Mouse (Mus musculus) left cerebral cortex, adult 11 months (tissue): ENCODE results near the gene Arglu1.

ENCODE experiments used
- DNase-seq: peaks from one replicate; pipeline ENCODE4 v3.0.0; 2022; ENCODE audit warnings: low spot score

Gene Arglu1

DNA sequence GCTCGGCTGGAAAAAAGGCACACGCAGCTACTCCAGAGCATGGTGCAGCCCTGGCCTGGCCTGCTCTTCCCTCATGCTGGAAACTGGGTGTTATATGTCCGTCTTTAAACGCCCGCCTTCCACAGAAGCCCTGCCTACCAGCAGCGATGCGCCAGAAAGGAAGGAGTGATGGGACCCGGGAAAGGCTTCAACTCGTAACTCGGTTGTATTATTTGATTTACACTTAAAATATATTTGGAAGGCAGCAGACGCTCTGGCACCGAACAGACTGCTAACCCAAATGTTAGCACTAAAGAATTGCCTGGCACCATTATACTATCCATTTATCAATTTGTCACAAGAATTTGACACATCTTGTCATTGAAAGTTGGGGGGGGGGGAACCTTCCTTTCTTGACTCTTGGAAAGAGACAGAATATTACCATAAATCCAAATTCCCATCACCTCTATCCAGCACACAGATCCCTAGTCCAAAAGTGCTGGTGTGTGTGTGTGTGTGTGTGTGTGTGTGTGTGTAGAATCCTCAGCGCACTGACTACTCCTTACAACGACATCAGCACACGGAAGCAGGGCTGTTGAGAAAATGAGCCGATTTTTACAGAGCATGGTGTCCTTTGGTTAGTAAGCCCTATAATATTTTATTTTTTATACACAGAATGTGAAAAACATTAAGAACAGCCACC, 68.9 kb downstream of the Arglu1 start:
- DNase-seq: no peak

DNA sequence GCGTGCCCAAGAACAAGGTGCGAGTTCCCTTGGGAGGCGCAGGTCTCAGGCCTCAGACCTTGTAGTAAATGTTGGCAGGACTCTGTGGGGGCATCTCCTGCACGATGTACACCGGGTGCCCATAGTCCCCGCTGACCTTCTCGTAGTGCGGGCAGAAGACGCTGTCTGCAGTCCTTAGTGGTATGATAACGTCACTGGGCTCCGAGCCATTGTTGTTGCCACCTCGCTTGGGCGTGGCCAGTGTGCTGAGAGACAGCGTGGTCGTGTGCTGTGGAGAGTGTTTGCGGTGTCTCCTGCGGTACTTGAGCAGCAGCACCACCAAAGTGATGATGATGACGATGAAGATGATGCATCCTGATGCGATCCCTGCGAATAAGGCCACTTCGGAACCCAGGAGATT, 69.8 kb downstream of the Arglu1 start:
- DNase-seq: no peak

DNA sequence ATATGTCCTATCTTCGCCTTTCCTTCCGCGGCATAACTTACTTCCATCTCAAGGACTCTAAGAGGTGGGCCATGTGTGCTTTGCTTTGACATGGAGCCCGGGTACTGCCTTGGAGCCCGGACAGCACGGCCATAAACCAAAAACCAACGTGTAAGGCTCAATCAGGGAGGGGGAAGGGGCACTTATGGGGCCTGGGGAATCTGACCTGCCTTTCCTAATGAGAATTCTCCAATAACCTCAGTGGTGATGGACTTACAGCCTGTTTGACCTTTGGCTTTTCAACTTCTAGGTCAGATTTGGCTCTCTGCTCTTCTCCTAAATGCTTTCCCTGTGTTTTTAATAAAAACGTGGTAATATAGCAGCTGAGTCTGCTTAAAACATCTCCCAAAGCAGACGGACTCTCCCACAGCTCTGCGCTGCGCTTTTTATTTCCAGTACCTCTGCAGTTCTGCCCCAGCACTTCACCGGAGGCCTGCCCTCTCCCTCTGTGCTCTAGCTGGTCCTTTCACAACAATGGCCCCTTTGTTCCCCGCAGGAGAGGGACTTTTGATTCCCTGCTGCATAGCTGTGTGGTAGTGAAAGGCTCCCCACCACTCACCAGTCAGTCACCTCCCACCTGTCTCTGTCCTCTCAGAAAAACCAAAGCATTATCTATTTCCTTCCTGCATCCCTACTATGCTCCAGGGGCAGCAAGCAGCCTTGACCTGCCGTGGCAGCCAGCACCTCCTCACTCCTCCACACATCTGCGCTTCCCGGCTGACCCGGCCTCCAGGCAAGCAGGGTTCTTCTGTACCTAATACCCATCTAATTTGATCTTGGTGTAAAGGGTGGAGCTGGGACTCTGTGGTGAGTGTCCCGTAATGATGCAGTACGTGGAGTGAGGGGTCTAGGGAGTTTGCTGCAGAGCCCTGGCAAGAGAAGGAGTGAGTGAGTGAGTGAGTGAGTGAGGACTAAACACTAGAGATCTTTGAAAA, 70.8 kb downstream of the Arglu1 start:
- no peak for DNase-seq
